Mouse (Mus musculus) heart, postnatal 0 days (tissue): ENCODE data around the gene Klf2.

Experiments used
- CTCF ChIP-seq: IDR thresholded peaks from 2 replicates; pipeline ENCODE4 v1.5.1; 2016; ENCODE audit warnings: antibody characterized with exemption, control low read depth, low read depth
- EP300 ChIP-seq: IDR thresholded peaks from 2 replicates; pipeline ENCODE4 v1.6.1; 2016; ENCODE audit warnings: antibody characterized with exemption, low read depth

DNA sequence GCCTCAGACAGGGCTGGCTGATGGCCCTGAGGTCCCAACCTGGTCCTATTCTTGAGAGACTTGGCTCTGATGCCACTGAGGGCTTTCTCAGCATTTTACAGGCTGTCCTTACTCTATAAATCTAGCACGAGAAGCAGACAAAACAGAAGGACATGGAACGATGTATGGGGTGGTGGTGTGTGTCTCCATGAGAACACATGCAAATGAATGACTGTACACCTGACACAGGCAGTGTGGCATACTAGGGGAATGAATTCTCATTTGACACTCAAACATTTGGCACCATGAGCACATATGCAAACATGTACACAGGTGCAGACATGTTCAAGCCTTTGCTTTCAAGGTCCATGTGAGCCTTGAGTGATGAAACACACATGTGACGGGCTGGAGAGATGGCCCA is 37.8 kb downstream of the Klf2 start:
- TF ChIP-seq CTCF: no peak
- TF ChIP-seq EP300: no peak
